Mouse (Mus musculus) limb, embryonic 12.5 days (tissue): ENCODE data around the gene Ifit3b. TPM values are rescaled to one million over a fixed set of nuclear protein-coding genes. Genes with fewer than 3 reads are reported as not detected.
"Not testable (repeated sequence)": the region's sequence is repeated elsewhere in the genome, so short reads cannot be mapped to it uniquely, and the experiment has no call there.

Experiments used
- ATAC-seq: fragments of 200-750 bp; cut with Nextera tagmentation; 2 replicates; pipeline ENCODE4 v1.8.0; 2017; ENCODE audit warnings: low read depth, moderate TSS enrichment; ENCODE audit not compliant: insufficient number of reproducible peaks, insufficient read depth, low FRiP score, low TSS enrichment
- H3K27ac ChIP-seq: fragments of 300-500 bp; sonication (generic); 2 replicates; pipeline ENCODE4 v1.5.1; 2016; ENCODE audit warnings: mild to moderate bottlenecking, moderate library complexity
- H3K27me3 ChIP-seq: fragments of 300-500 bp; sonication (generic); 2 replicates; pipeline ENCODE4 v1.6.1; 2016; ENCODE audit warnings: mild to moderate bottlenecking, moderate library complexity
- H3K36me3 ChIP-seq: fragments of 300-500 bp; sonication (generic); 2 replicates; pipeline ENCODE4 v1.6.1; 2016; ENCODE audit warnings: mild to moderate bottlenecking, moderate library complexity
- H3K4me1 ChIP-seq: fragments of 300-500 bp; sonication (generic); replicated peaks from 2 replicates; pipeline ENCODE4 v1.6.1; 2016
- H3K4me2 ChIP-seq: fragments of 300-500 bp; sonication (generic); 2 replicates; pipeline ENCODE4 v1.6.1; 2016; ENCODE audit warnings: mild to moderate bottlenecking, moderate library complexity
- H3K4me3 ChIP-seq: fragments of 300-500 bp; sonication (generic); replicated peaks from 2 replicates; pipeline ENCODE4 v1.5.1; 2016; ENCODE audit warnings: mild to moderate bottlenecking
- H3K9ac ChIP-seq: fragments of 300-500 bp; sonication (generic); replicated peaks from 2 replicates; pipeline ENCODE4 v1.6.1; 2016; ENCODE audit warnings: mild to moderate bottlenecking, moderate library complexity
- H3K9me3 ChIP-seq: fragments of 300-500 bp; sonication (generic); 2 replicates; pipeline ENCODE4 v1.6.1; 2016; ENCODE audit warnings: mild to moderate bottlenecking, moderate library complexity
- WGBS: fragments of 180-500 bp; shearing (Covaris S2); methylation state at CpG from one replicate; pipeline ENCODE4 v1.1.7; 2016; 5-methylcytosine and 5-hydroxymethylcytosine counted together
- polyA plus RNA-seq: library from polyadenylated mRNA; unstranded; fragments of >200 nt; fragmentation: Nextera tagmentation; extraction: Ambion mirVana; gene quantifications from 2 replicates; pipeline ENCODE4 v1.2.1, GENCODE M21; 2016

Ifit3b gene
- polyA plus RNA-seq, 1 experiment from 2014 or later = 1.1 TPM

- not testable (repeated sequence) for H3K4me3 ChIP-seq, H3K36me3 ChIP-seq, ATAC-seq, H3K4me1 ChIP-seq, H3K9me3 ChIP-seq, H3K27me3 ChIP-seq, H3K4me2 ChIP-seq, H3K9ac ChIP-seq, H3K27ac ChIP-seq
- 70% methylated on average over 5 of the region's 5 CpGs for WGBS
Observed at GRCm38 (mm10) chr19:34585740-34586458, 21.9 kb upstream of the Ifit3b start.

- not testable (repeated sequence) for H3K9me3 ChIP-seq, H3K9ac ChIP-seq, H3K27ac ChIP-seq, H3K4me3 ChIP-seq, ATAC-seq, H3K27me3 ChIP-seq, H3K36me3 ChIP-seq, H3K4me1 ChIP-seq, H3K4me2 ChIP-seq
- WGBS = 83% methylated on average over 7 of the region's 12 CpGs
Observed at GRCm38 (mm10) chr19:34587898-34588692, 19.7 kb upstream of the Ifit3b start.

GRCm38 (mm10) chr19:34588959-34589358, 18.8 kb upstream of the Ifit3b start:
- Histone ChIP-seq H3K27me3 (no peaks in the 10 kb centered on the region), H3K27ac (no peak overlapping the region), H3K9me3 (no peaks in the 10 kb centered on the region), H3K9ac (no peak overlapping the region), H3K4me1 (no peaks in the 10 kb centered on the region), H3K4me3 (no peak overlapping the region), H3K4me2 (no peak overlapping the region), H3K36me3 (no peaks in the 10 kb centered on the region)
- no peak for ATAC-seq

- Histone ChIP-seq H3K27me3 (no peaks in the 10 kb centered on the region), H3K4me2 (no peak overlapping the region), H3K27ac (no peak overlapping the region), H3K9ac (no peak overlapping the region), H3K36me3 (no peaks in the 10 kb centered on the region), H3K4me1 (no peaks in the 10 kb centered on the region), H3K9me3 (no peaks in the 10 kb centered on the region), H3K4me3 (no peak overlapping the region)
- 90% methylated on average over 2 of the region's 2 CpGs for WGBS
- no peak for ATAC-seq
Observed at GRCm38 (mm10) chr19:34593456-34593855, 14.3 kb upstream of the Ifit3b start.

GRCm38 (mm10) chr19:34594523-34594922, 13.2 kb upstream of the Ifit3b start:
- H3K4me3 ChIP-seq, H3K4me2 ChIP-seq, H3K27ac ChIP-seq, H3K27me3 ChIP-seq, H3K9me3 ChIP-seq, H3K9ac ChIP-seq, ATAC-seq, H3K36me3 ChIP-seq, H3K4me1 ChIP-seq: not testable (repeated sequence)
- 77% methylated on average over 3 of the region's 3 CpGs for WGBS

GRCm38 (mm10) chr19:34596811-34597210, 11.0 kb upstream of the Ifit3b start:
- no peaks in the 10 kb centered on the region for H3K36me3 ChIP-seq
- H3K9me3 ChIP-seq = no peaks in the 10 kb centered on the region

GRCm38 (mm10) chr19:34598341-34598740, 9.4 kb upstream of the Ifit3b start:
- no peak overlapping the region for H3K4me2 ChIP-seq
- no peaks in the 10 kb centered on the region for H3K27me3 ChIP-seq
- WGBS = 80% methylated on average over 2 of the region's 2 CpGs
- no peaks in the 10 kb centered on the region for H3K4me1 ChIP-seq
- H3K9ac ChIP-seq = no peak overlapping the region
- no peak overlapping the region for H3K27ac ChIP-seq
- ATAC-seq = no peak
- no peaks in the 10 kb centered on the region for H3K36me3 ChIP-seq
- no peaks in the 10 kb centered on the region for H3K9me3 ChIP-seq
- no peak overlapping the region for H3K4me3 ChIP-seq

More at GRCm38 (mm10) chr19:34596811-34597210, 11.0 kb upstream of the Ifit3b start:
- Histone ChIP-seq H3K4me2 (no peak overlapping the region), H3K27me3 (no peaks in the 10 kb centered on the region), H3K9ac (no peak overlapping the region), H3K27ac (no peak overlapping the region), H3K4me1 (no peaks in the 10 kb centered on the region), H3K4me3 (no peak overlapping the region)
- ATAC-seq = no peak

GRCm38 (mm10) chr19:34599250-34599649, 8.5 kb upstream of the Ifit3b start:
- not testable (repeated sequence) for H3K4me1 ChIP-seq, H3K36me3 ChIP-seq, H3K9me3 ChIP-seq, H3K4me3 ChIP-seq, H3K27me3 ChIP-seq, H3K27ac ChIP-seq, H3K9ac ChIP-seq, H3K4me2 ChIP-seq, ATAC-seq

- H3K9ac ChIP-seq, ATAC-seq, H3K4me3 ChIP-seq, H3K9me3 ChIP-seq, H3K36me3 ChIP-seq, H3K27ac ChIP-seq, H3K4me2 ChIP-seq, H3K4me1 ChIP-seq, H3K27me3 ChIP-seq: not testable (repeated sequence)
- 48% methylated on average over 1 of the region's 1 CpGs for WGBS
Observed at GRCm38 (mm10) chr19:34601888-34602287, 5.9 kb upstream of the Ifit3b start, which contains the start of gene Ifit1bl1. Gene Ifit1bl1 (minus strand): TSS chr19:34601956.

GRCm38 (mm10) chr19:34605472-34605871, 2.3 kb upstream of the Ifit3b start:
- no peak for ATAC-seq

GRCm38 (mm10) chr19:34610118-34610517, 2.3 kb downstream of the Ifit3b start:
- ATAC-seq, H3K9me3 ChIP-seq, H3K36me3 ChIP-seq, H3K4me3 ChIP-seq, H3K4me2 ChIP-seq, H3K4me1 ChIP-seq, H3K27ac ChIP-seq, H3K9ac ChIP-seq, H3K27me3 ChIP-seq: not testable (repeated sequence)
- 72% methylated on average over 3 of the region's 3 CpGs for WGBS

More at GRCm38 (mm10) chr19:34605472-34605871, 2.3 kb upstream of the Ifit3b start:
- peaks cover 6% of the 10 kb centered on the region; the same call in 1 of the 2 replicates for H3K4me1 ChIP-seq
- H3K27ac ChIP-seq = no peak overlapping the region
- no peaks in the 10 kb centered on the region for H3K27me3 ChIP-seq
- H3K4me3 ChIP-seq = no peak overlapping the region
- 87% methylated on average over 3 of the region's 3 CpGs for WGBS
- H3K36me3 ChIP-seq = no peaks in the 10 kb centered on the region
- H3K4me2 ChIP-seq = no peak overlapping the region
- no peak overlapping the region for H3K9ac ChIP-seq
- H3K9me3 ChIP-seq = no peaks in the 10 kb centered on the region
